ENCODE assay signal across 16 mouse cellular contexts in genomic region chr2:150985359-150985758, GRCm38 (mm10).
"Had no signal": no experiment of that assay in that cellular context is flagged by ENCODE, and none has a peak within 500 bp of the region (broad histone marks: within the 10 kb centered on the region; RNA-seq: fewer than 3 reads in every experiment).

No protein-coding gene starts in this region.

- H3K9ac ChIP-seq: neural tube, embryonic 13.5 days; neural tube, embryonic 15.5 days; stomach, embryonic 15.5 days had no signal

- H3K4me1 ChIP-seq: neural tube, embryonic 13.5 days; neural tube, embryonic 15.5 days; stomach, embryonic 15.5 days had no signal

- H3K9me3 ChIP-seq: neural tube, embryonic 13.5 days; neural tube, embryonic 15.5 days; stomach, embryonic 15.5 days had no signal

- H3K36me3 ChIP-seq: neural tube, embryonic 13.5 days; neural tube, embryonic 15.5 days; stomach, embryonic 15.5 days had no signal

- H3K27me3 ChIP-seq: neural tube, embryonic 13.5 days; neural tube, embryonic 15.5 days; stomach, embryonic 15.5 days had no signal

- H3K4me2 ChIP-seq: neural tube, embryonic 13.5 days; neural tube, embryonic 15.5 days; stomach, embryonic 15.5 days had no signal

- H3K4me3 ChIP-seq: neural tube, embryonic 13.5 days; neural tube, embryonic 15.5 days; stomach, embryonic 15.5 days had no signal

- H3K27ac ChIP-seq: neural tube, embryonic 13.5 days; neural tube, embryonic 15.5 days; stomach, embryonic 15.5 days; stomach, postnatal 0 days had no signal

- DNase-seq: retina, postnatal 1 day; right cerebral cortex, adult 18-20 months; right cerebral cortex, postnatal 14 days; right cerebral cortex, postnatal 25 days; right cerebral cortex, postnatal 4 days; spleen, adult 18-20 months; thymus, adult 18-20 months; thymus, adult 2 months; thymus, postnatal 14 days; thymus, postnatal 25 days; thymus, postnatal 36 days; thymus, postnatal 4 days had no signal
